Comparison of ENCODE assay signal across 18 mouse cellular contexts in the genomic region with DNA sequence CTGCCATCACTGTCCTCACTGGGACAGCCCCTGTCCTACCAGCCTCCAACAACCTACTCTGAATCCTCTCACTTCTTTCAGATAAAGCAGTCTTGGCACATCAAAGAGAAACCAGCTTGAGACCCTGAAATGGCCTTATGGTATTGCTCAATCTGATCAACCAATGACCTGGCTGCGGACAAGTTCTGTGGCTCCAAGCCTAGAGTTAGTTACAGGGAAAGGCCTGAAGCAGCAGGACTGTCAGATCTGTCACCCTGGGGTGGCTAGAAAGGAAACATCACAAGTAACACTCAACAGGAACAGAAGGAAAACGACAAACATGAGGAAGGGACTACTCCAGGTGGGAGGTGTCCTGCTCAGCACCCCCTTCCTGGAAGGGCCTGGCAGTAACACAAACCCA. TPM values are rescaled to one million over a fixed set of nuclear protein-coding genes. Genes with fewer than 3 reads are reported as not detected.
DNase-seq lines count a peak whose midpoint lies in the region; TF ChIP-seq lines count a peak whose summit lies in the region.
"Had no signal": no experiment of that assay in that cellular context is flagged by ENCODE, and none has a peak within 500 bp of the region (broad histone marks: within the 10 kb centered on the region; RNA-seq: fewer than 3 reads in every experiment).

No protein-coding gene starts in this region.

- H3K4me3 ChIP-seq in lung, adult 2 months (replicated peaks; ENCODE audit: extremely low read depth, low read depth, low read length): no peak overlapping the region
- H3K4me3 ChIP-seq: forebrain, embryonic 10.5 days; forebrain, embryonic 13.5 days; heart, adult 2 months; heart, embryonic 10.5 days; hindbrain, embryonic 12.5 days; hindbrain, embryonic 15.5 days had no signal

- WGBS in lung, adult 2 months: 75% methylated on average over 2 of the region's 2 CpGs

- no peaks in the 10 kb centered on the region for H3K4me1 ChIP-seq in lung, adult 2 months (ENCODE audit: control insufficient read depth, insufficient read depth, low read length)
- H3K4me1 ChIP-seq: forebrain, embryonic 10.5 days; forebrain, embryonic 13.5 days; heart, embryonic 10.5 days; hindbrain, embryonic 12.5 days; hindbrain, embryonic 15.5 days had no signal

- no peak for TF ChIP-seq CTCF in lung, adult 2 months (IDR thresholded peaks at IDR 0.05; ENCODE audit: insufficient read depth, low read length)

- peak; percentile 26 for DNase-seq in adrenal gland, postnatal 10 days
- no peak for DNase-seq in adrenal gland, postnatal 4 days (ENCODE audit: low spot score in 2 of 2)
- peak; percentile 23 for DNase-seq in lung, postnatal 10 days
- DNase-seq in lung, adult 2 months: no peak
- DNase-seq in lung, postnatal 36 days: peak; percentile 37
- DNase-seq in T-cell, adult 2 months (ENCODE audit: low spot score): no peak
- DNase-seq: adrenal gland, postnatal 14 days; cerebellum, adult 18-20 months; cerebellum, adult 9-10 months; cerebellum, postnatal 14 days; gastrocnemius, postnatal 10 days; gastrocnemius, postnatal 36 days; heart, adult 2 months had no signal

- no peak for TF ChIP-seq POLR2A in lung, adult 2 months (IDR thresholded peaks at IDR 0.05; ENCODE audit: borderline replicate concordance, extremely low read depth, low read depth, low read length)

RNA-seq across cellular contexts. Expression of a gene that starts 36.5 kb away (rescaled TPM):
- total RNA-seq in adrenal gland, postnatal 10 days (2021): 10 to 100 TPM; 28.3 to 49.3 TPM
- total RNA-seq in adrenal gland, postnatal 4 days (2021): 10 to 100 TPM; 71.1 to 72.8 TPM
- polyA plus RNA-seq in lung, adult 2 months (2012; rRNA removed): 24.3 and 30.7 TPM in 2 replicates

Comparison
In these comparisons a context has a peak if more than half of its experiments do, and no peak if none do; other contexts are left out.
1. DNase-seq: peak in adrenal gland, postnatal 10 days (single experiment), lung, postnatal 10 days (single experiment) and lung, postnatal 36 days (single experiment); none in adrenal gland, postnatal 4 days (0 of 2), lung, adult 2 months (single experiment) and T-cell, adult 2 months (single experiment).